Mouse (Mus musculus) thymus, postnatal 25 days (tissue): ENCODE results near the gene Mterf1b.

Source experiments
- DNase-seq: peaks from one replicate; pipeline ENCODE4 v3.0.0; 2022

Gene Mterf1b

GRCm38 (mm10) chr5:4246095-4246494 is 53.9 kb downstream of the Mterf1b start:
- DNase-seq, result no peak
